Mouse (Mus musculus) bone marrow, adult 2 months (tissue): Measurements from ENCODE around the gene Slc16a3.

Experiments used
- CTCF ChIP-seq: fragments of 200-500 bp; IDR thresholded peaks from 2 replicates; pipeline ENCODE4 v1.5.1; 2011; ENCODE audit warnings: low read length, control low read depth; ENCODE audit not compliant: control insufficient read depth, insufficient read depth
- POLR2A ChIP-seq: fragments of 200-500 bp; IDR thresholded peaks from 2 replicates; pipeline ENCODE4 v1.6.1; 2011; ENCODE audit warnings: low read depth, mild to moderate bottlenecking, control low read depth, low read length, borderline replicate concordance; ENCODE audit not compliant: control insufficient read depth

- TF ChIP-seq CTCF (no peak), POLR2A (no peak)
Measured at GRCm38 (mm10) chr11:120903159-120903850, 45.0 kb upstream of the Slc16a3 start.
